Mouse (Mus musculus) kidney, postnatal 0 days (tissue): ENCODE results near the gene Samd7. TPM values are rescaled to one million over a fixed set of nuclear protein-coding genes. Genes with fewer than 3 reads are reported as not detected.

ENCODE experiments used
- ATAC-seq: fragments of 200-750 bp; cut with Nextera tagmentation; replicated peaks from 2 replicates; pipeline ENCODE4 v1.8.0; 2017; ENCODE audit warnings: low read depth, moderate number of reproducible peaks, moderate TSS enrichment, moderate library complexity; ENCODE audit not compliant: low FRiP score
- DNase-seq: peaks from one replicate; pipeline ENCODE4 v3.0.0-alpha.2; 2016; ENCODE audit warnings: low spot score
- H3K27ac ChIP-seq: fragments of 300-500 bp; sonication (generic); 2 replicates; pipeline ENCODE4 v1.5.1; 2014; ENCODE audit warnings: mild to moderate bottlenecking
- H3K27me3 ChIP-seq: fragments of 300-500 bp; sonication (generic); 2 replicates; pipeline ENCODE4 v1.6.1; 2014; ENCODE audit warnings: low read length, mixed read lengths; ENCODE audit not compliant: insufficient read depth
- H3K36me3 ChIP-seq: fragments of 300-500 bp; sonication (generic); 2 replicates; pipeline ENCODE4 v1.6.1; 2014; ENCODE audit warnings: low read length, mixed read lengths; ENCODE audit not compliant: insufficient read depth
- H3K4me1 ChIP-seq: fragments of 300-500 bp; sonication (generic); replicated peaks from 2 replicates; pipeline ENCODE4 v1.6.1; 2014; ENCODE audit warnings: antibody characterized with exemption, low read length, mixed read lengths; ENCODE audit not compliant: insufficient read depth
- H3K4me2 ChIP-seq: fragments of 300-500 bp; sonication (generic); 2 replicates; pipeline ENCODE4 v1.6.1; 2014; ENCODE audit warnings: mild to moderate bottlenecking, low read length, moderate library complexity, mixed read lengths
- H3K4me3 ChIP-seq: fragments of 300-500 bp; sonication (generic); replicated peaks from 2 replicates; pipeline ENCODE4 v1.5.1; 2014; ENCODE audit warnings: low read depth, low read length
- H3K9ac ChIP-seq: fragments of 300-500 bp; sonication (generic); 2 replicates; pipeline ENCODE4 v1.6.1; 2014; ENCODE audit warnings: low read depth, low read length
- H3K9me3 ChIP-seq: fragments of 300-500 bp; sonication (generic); replicated peaks from 2 replicates; pipeline ENCODE4 v1.6.1; 2016; ENCODE audit warnings: low read length, inconsistent platforms, mixed read lengths
- CTCF ChIP-seq: IDR thresholded peaks from 2 replicates; pipeline ENCODE4 v1.5.1; 2016; ENCODE audit warnings: antibody characterized with exemption, low read depth, mild to moderate bottlenecking, moderate library complexity
- WGBS: fragments of 180-500 bp; shearing (Covaris S2); extraction: QIAGEN DNeasy Blood & Tissue Kit; methylation state at CpG from one replicate; pipeline ENCODE4 v1.1.7; 2014; 5-methylcytosine and 5-hydroxymethylcytosine counted together
- polyA plus RNA-seq: library from polyadenylated mRNA; unstranded; fragments of >200 nt; fragmentation: Nextera tagmentation; extraction: Ambion mirVana; gene quantifications from 2 replicates; pipeline ENCODE4 v1.2.1, GENCODE M21; 2015

The Samd7 gene
- polyA plus RNA-seq, 1 experiment from 2014 or later: not detected

DNA sequence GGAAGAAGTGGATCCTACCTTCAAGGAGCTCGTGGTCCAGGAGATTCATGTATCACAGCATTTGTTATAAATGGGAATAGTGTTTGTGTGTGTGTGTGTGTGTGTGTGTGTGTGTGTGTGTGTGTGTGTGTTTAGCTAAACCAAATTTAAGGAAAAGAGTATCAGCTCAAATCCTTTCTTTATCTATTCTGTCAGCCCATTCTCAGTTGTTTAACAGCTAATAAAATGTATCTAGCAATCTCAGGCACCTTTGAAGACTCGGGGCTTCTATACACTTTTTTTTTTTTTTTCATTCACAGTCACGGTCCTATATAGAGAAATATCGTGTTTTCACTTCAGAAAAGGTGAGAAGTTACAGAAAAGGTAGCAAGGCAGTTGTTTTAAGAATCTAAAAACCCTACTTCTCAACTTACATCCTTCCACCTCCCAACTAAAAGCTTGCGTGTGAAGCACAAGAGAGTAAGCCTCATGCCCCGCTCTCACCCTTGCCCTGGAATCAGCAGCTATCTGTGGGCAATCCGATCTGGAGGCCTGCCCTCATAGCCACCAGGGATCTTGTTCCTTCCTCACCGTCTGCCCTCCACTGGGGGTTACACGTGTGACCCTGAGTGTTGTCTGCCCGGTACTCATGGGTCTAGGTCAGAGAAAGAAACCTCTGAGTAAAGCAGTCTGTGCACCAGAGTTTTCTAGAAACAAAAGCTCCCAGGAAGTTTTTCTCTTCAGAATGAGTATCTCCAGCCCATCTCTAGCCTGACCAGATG lies 23.8 kb downstream of the Samd7 start:
- H3K9ac ChIP-seq: no peak overlapping the region
- H3K36me3 ChIP-seq: no peaks in the 10 kb centered on the region
- no peaks in the 10 kb centered on the region for H3K9me3 ChIP-seq
- no peak for ATAC-seq
- H3K27ac ChIP-seq: no peak overlapping the region
- H3K4me2 ChIP-seq: no peak overlapping the region
- H3K4me3 ChIP-seq: no peak overlapping the region
- 48% methylated on average over 10 of the region's 10 CpGs for WGBS
- DNase-seq: no peak
- no peak for TF ChIP-seq CTCF
- H3K4me1 ChIP-seq: no peaks in the 10 kb centered on the region
- H3K27me3 ChIP-seq: no peaks in the 10 kb centered on the region

GRCm38 (mm10) chr3:30771560-30771959 lies 25.5 kb downstream of the Samd7 start:
- no peak overlapping the region for H3K4me3 ChIP-seq
- WGBS: 90% methylated on average over 1 of the region's 1 CpGs
- H3K27ac ChIP-seq: no peak overlapping the region
- DNase-seq (no peak), ATAC-seq (no peak)
- TF ChIP-seq CTCF: no peak
- no peaks in the 10 kb centered on the region for H3K9me3 ChIP-seq
- H3K9ac ChIP-seq: no peak overlapping the region
- H3K36me3 ChIP-seq: no peaks in the 10 kb centered on the region
- H3K27me3 ChIP-seq: no peaks in the 10 kb centered on the region
- no peaks in the 10 kb centered on the region for H3K4me1 ChIP-seq
- no peak overlapping the region for H3K4me2 ChIP-seq

DNA sequence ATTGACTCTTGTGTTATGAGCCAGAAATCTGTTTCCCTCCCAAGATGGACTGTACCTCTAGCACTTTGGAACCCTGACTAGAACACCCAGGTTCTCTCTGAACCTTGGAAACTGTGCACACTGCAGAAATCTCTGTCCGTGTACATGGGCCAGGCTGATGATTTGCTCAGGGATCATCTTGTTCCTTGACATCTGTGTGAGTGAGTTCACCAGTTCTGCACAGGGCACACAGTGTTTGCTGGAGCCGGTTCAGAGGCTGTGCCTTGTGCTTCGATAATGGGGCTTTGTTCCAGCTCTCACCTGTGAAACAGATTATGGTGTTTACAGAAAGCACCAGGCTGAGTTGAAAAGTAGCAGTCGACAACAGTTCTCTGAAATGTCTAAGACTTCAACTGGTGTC lies 26.5 kb downstream of the Samd7 start:
- ATAC-seq (peak; percentile 86), DNase-seq (no peak)
- H3K4me3 ChIP-seq: no peak overlapping the region
- no peak for TF ChIP-seq CTCF
- no peak overlapping the region for H3K9ac ChIP-seq
- no peaks in the 10 kb centered on the region for H3K27me3 ChIP-seq
- H3K36me3 ChIP-seq: no peaks in the 10 kb centered on the region
- no peak overlapping the region for H3K27ac ChIP-seq
- no peak overlapping the region for H3K4me2 ChIP-seq
- H3K4me1 ChIP-seq: no peaks in the 10 kb centered on the region
- no peaks in the 10 kb centered on the region for H3K9me3 ChIP-seq
- WGBS: 68% methylated on average over 4 of the region's 4 CpGs

GRCm38 (mm10) chr3:30774677-30775076 lies 28.6 kb downstream of the Samd7 start:
- ATAC-seq (no peak), DNase-seq (no peak)
- H3K27me3 ChIP-seq: no peaks in the 10 kb centered on the region
- no peak overlapping the region for H3K4me3 ChIP-seq
- H3K9me3 ChIP-seq: no peaks in the 10 kb centered on the region
- no peak overlapping the region for H3K4me2 ChIP-seq
- 74% methylated on average over 5 of the region's 5 CpGs for WGBS
- no peak for TF ChIP-seq CTCF
- H3K27ac ChIP-seq: no peak overlapping the region
- no peaks in the 10 kb centered on the region for H3K4me1 ChIP-seq
- no peak overlapping the region for H3K9ac ChIP-seq
- H3K36me3 ChIP-seq: no peaks in the 10 kb centered on the region

- Histone ChIP-seq H3K9me3 (no peaks in the 10 kb centered on the region), H3K27me3 (no peaks in the 10 kb centered on the region), H3K36me3 (no peaks in the 10 kb centered on the region), H3K4me2 (no peak overlapping the region), H3K27ac (no peak overlapping the region), H3K9ac (no peak overlapping the region), H3K4me3 (no peak overlapping the region), H3K4me1 (no peaks in the 10 kb centered on the region)
- 72% methylated on average over 5 of the region's 5 CpGs for WGBS
- no peak for TF ChIP-seq CTCF
- ATAC-seq (no peak), DNase-seq (no peak)
Measured at GRCm38 (mm10) chr3:30777984-30778383, 31.9 kb downstream of the Samd7 start.

GRCm38 (mm10) chr3:30788531-30788930 lies 42.4 kb downstream of the Samd7 start:
- H3K4me3 ChIP-seq: no peak overlapping the region
- 24% methylated on average over 5 of the region's 5 CpGs for WGBS
- H3K27me3 ChIP-seq: no peaks in the 10 kb centered on the region
- no peak overlapping the region for H3K4me2 ChIP-seq
- no peak overlapping the region for H3K27ac ChIP-seq
- H3K9ac ChIP-seq: no peak overlapping the region
- H3K36me3 ChIP-seq: no peaks in the 10 kb centered on the region
- DNase-seq: peak; percentile 23
- no peak for TF ChIP-seq CTCF
- no peaks in the 10 kb centered on the region for H3K4me1 ChIP-seq
- no peak for ATAC-seq
- no peaks in the 10 kb centered on the region for H3K9me3 ChIP-seq
